Mouse (Mus musculus): ENCODE measurements at regions not wholly inside any gene's neighbourhood (a gene's known extent, or its start where the extent isn't known, plus 50 kb on each side); places are given as distances from the start of the nearest gene placed in this dataset.
A peak's percentile ranks its signal among the peaks of the same experiment; 100 is the strongest.
"Not testable (repeated sequence)": the region's sequence is repeated elsewhere in the genome, so short reads cannot be mapped to it uniquely, and the experiment has no call there.

- DNase-seq, result peak in 1 of 2 experiments; percentile 20
- intact Hi-C loops (cut with DNase I), result no loop called here
Observed at GRCm38 (mm10) chr12:71524156-71524555, 214.5 kb downstream of the Dact1 start.

DNA sequence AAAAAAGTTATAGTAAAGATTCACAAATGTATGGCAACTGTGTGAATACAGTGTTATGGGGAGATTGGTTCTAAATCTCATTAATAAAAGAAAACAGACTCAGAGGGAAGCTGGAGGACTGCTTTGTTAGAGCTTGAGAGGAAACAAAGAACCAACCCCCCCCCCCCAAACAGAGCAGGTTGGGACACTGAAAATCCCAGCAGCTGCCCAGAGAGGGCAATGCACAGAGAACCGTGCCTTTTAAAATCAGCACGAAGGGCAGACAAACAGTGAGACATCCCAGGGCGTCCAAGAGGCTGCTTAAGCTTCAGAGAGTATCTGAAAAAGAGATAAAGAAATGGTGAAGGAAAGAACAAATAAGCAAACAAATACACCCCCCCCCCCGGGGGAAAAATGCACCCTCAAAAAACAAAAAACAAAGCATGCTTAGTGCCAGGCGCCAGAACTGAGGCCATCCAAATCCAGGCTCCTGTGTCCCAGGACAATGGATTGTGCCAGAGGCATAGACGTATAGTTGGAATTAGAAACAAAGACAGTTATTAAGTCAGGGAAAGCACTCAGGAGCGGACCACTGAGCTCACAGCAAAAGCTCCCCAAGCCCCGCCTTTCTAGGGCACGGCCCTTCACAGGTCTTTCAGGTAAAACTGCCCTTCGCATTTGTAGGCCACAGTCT is 215.7 kb downstream of the Dact1 start:
- intact Hi-C loops (cut with DNase I), result no loop called here

DNA sequence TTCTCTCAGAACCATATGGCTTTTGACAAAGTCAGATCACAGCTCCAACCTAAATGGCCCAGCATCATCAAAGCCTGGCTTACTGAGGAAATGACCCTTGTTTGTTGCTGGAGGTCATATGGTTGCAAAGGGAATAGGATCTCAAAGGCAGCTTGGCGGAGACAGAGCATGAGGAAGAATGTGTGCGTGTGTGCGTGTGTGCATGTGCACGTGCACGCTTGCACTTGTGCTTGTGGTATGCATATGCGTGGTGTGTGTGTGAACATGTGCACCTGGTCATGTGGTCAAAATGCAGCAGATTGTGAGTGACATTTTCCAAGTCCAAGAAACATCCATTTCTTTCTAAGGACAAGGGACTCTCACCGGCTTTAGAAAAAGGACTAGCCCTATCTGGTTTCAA is 216.9 kb downstream of the Dact1 start:
- intact Hi-C loops (cut with DNase I), result no loop called here
- no peak for DNase-seq

More for the DNA sequence above, 215.7 kb downstream of the Dact1 start:
- DNase-seq, result no peak

DNA sequence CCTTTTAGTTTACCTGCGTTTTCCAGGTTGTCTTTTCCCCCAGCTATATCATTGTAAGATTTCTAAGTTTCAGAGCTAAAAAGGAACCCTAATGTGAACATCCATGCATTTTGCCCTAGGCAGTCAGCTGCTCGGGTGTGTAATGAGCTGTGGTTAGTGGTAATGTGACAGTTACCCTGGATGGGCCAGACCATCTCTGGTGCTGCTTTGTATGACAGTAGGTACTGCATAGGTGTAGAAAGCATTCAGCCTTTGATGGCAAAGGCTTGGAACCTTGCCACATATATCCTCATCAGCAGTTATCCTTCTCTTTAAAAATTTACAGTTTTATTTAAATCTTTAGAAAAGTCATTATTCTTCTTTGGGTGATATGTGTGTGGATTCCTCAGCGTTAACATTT is 222.5 kb downstream of the Dact1 start:
- no peak for DNase-seq
- intact Hi-C loops (cut with DNase I), result no loop called here

DNA sequence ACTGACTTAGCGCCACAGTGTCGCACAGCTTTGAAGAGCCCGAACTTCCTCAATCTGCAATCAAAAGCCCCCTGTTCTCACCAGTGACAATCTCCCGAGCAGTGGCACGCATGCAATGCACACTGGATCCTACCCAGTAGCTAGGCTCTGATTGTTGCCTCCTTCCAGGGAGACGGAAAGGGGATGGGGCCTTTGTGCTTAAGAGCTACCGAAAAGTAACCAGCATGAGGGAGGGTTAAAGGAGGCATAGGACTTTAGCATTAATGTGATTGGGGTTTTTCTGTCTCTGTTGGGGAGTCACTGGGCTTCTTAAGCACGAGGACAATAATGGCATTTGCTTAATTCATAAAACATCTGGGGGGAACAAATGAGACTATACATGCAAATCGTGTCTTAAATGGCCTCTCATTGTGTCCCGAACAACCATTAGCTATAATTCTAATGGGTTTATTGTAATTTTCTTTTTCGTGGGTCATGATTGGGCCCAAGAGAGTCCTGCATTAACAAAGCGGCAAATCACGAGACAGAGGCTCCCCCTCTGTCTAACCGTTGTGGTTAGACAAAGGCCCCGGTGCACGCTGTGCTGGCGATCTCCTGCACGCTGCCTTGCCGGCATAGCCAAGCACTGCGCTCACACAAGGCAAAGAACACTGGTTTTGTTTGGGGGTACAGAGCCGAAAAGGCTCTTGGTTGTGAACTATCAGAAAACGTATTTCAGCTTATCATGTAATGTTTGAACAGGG is 223.2 kb downstream of the Dact1 start:
- intact Hi-C loops (cut with DNase I), result no loop called here
- DNase-seq, result no peak

DNA sequence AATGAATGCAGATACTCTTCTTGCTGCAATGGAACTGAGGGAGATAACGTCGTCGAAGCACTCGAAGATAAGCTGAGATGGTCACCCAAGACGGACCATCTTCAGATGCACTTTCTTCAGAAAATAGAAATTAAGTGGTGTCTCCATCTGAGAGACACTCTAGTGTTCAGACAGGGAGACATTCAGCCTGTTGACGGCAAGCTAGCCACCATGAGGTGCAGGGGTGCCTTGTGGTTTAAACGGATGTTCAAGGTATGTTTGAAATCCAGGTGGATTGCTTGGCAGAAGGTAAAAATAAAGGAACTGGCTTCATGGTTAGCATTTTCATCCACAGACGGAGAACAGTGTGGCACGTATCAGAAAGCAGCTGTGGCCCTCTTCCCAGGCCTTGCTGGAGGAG is 224.0 kb downstream of the Dact1 start:
- DNase-seq, result no peak
- intact Hi-C loops (cut with DNase I), result no loop called here

DNA sequence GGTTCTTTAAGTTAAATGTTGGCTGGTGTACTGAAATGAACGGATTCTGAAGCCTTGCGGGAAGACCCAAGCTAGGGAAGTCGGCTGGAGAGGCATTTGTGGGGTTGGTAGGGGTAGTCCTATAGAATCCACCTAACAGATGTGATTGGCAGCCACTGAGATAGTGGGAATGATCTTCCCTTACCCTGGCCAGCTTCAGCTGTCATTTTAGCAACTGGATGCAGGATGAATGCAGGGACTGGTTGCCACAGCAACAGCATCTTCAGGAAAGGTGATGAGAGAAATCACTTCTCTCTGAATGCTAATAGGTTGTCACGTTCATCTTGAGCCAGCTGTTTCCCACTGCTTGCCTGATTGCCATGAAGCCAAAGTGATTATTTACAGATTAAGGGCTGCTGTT is 224.5 kb downstream of the Dact1 start:
- intact Hi-C loops (cut with DNase I), result no loop called here
- DNase-seq, result no peak

GRCm38 (mm10) chr12:71535251-71535650 is 225.6 kb downstream of the Dact1 start:
- DNase-seq, result no peak
- intact Hi-C loops (cut with DNase I), result no loop called here

DNA sequence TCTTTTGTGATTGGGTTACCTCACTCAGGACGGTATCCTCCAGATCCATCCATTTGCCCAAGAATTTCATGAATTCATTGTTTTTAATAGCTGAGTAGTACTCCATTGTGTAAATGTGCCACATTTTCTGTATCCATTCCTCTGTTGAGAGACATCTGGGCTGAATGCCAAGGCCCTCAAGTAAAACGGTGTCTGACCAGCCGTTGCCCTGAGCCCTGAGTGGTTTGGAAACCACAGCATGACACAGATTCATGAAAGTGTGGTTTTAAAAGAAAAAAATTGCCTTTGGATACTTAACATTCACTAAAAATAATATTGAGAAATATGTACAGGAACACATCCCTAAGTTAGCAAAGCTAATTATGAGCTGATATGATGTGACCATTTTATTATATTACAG is 226.1 kb downstream of the Dact1 start:
- intact Hi-C loops (cut with DNase I); DNase-seq: not testable (repeated sequence)

GRCm38 (mm10) chr12:71538691-71539090 is 229.0 kb downstream of the Dact1 start:
- intact Hi-C loops (cut with DNase I), result no loop called here
- no peak for DNase-seq

DNA sequence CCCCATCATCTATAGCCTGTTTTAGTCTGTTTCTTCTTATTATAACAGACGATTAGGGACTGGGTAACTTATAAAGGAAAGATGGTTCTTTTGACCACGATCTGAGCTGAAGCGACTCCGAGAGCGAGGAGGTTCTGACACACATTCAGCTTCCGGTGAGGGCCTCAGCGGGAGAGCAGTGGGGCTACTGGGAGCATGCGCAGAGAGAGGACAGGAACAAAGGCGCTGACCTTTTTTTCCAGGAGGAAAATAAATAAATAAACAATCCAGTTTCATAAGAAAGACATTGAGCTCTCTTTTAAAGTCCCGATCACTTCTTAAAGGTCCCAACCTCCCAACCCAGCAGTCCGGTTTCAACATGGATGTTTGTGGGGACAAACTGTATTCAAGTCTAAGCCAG is 230.6 kb downstream of the Dact1 start:
- no peak for DNase-seq
- intact Hi-C loops (cut with DNase I), result no loop called here

DNA sequence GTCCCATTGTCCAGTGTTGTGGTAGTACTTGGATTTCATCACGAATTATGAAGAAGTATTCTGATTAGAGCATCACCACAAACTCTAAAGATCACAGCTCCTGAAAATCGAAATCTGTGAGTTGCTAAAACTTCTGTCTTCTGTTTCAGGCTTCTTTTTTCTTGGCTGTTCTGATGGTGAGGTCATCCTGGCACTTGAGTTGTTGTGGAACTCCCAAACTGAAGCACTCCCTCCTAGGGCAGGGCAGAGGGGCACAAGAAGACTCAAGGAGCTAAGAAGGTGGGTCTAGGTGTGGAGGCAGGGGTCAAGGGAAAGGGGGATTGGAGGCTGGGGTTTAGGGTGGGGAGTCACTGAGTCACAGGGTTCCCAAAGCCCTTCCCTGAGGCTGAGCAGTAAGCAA is 232.3 kb downstream of the Dact1 start:
- intact Hi-C loops (cut with DNase I), result no loop called here
- peak; percentile 21 to 49 for DNase-seq

GRCm38 (mm10) chr12:71543571-71544119 is 234.0 kb downstream of the Dact1 start:
- DNase-seq, result no peak
- intact Hi-C loops (cut with DNase I), result no loop called here

- intact Hi-C loops (cut with DNase I), result no loop called here
- DNase-seq, result no peak
Observed at GRCm38 (mm10) chr12:71544401-71545159, 234.9 kb downstream of the Dact1 start.

DNA sequence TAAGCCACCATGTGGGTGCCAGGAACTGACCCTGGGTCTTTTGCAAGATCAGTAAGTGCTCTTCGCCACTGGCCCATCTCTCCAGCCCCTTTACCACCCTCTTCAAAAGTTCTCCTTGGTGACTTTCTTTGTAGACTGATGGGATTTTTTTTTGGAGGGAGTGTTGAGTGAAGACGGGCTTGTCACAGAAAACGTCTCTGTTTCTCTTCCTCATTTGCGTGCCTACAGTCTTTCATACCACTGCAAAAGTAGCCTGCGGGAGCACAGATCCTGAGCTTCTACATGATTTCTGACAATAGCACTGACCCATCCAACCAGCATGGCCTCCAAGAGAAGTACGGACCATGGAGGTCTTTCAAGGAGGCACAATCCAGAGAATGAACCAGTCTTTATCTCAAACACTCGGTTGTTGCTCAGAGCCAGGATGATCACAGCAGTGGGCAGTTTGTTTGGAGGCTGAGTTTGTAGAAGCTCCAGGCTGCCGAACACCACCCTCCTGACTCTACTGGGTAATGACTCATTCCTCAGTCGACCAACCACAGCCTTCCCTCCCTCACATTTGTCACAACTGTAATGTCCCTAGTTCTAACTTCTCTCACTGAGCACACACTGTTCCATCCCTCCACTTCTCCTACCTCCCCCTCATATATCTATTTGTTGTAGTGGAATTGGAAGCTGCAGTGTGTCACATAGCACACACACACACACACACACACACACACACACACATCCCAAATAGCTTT is 237.0 kb downstream of the Dact1 start:
- intact Hi-C loops (cut with DNase I), result no loop called here
- DNase-seq, result no peak

- intact Hi-C loops (cut with DNase I), result no loop called here
- DNase-seq, result peak in 1 of 2 experiments; percentile 7
Observed at GRCm38 (mm10) chr12:71549336-71549735, 239.7 kb downstream of the Dact1 start.

- no peak for DNase-seq
- intact Hi-C loops (cut with DNase I), result no loop called here
Observed at GRCm38 (mm10) chr12:71554212-71554611, 244.5 kb downstream of the Dact1 start.

- intact Hi-C loops (cut with DNase I), result no loop called here
- DNase-seq, result no peak
Observed at GRCm38 (mm10) chr12:71561259-71561658, 251.6 kb downstream of the Dact1 start.

GRCm38 (mm10) chr12:71561918-71562572 is 252.4 kb downstream of the Dact1 start:
- DNase-seq, result no peak
- intact Hi-C loops (cut with DNase I), result no loop called here

DNA sequence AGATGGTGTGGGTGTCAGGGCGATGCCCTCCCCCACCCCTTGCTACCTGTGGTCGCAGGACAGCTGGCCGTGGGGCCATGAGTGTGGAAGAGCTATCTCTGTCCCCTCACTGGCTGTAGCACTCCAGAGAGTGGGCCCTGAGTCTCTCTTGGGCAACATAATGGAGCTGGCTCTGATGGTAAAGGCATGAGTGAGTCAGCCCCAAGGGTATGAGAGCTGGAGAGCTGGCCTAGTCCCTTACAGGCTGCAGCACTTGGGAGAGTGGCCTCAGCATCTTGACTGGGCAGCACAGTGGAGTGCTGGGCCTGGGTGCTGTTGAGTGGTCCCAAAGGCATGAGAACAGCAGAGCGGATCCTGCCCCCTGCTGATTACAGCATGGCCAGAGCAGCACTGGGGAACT is 253.5 kb downstream of the Dact1 start:
- DNase-seq, result no peak
- intact Hi-C loops (cut with DNase I), result no loop called here

Data from heart, postnatal 14 days (tissue).